Mouse (Mus musculus): ENCODE results near the gene Sf3a1. TPM values are rescaled to one million over a fixed set of nuclear protein-coding genes. Genes with fewer than 3 reads are reported as not detected.

Sf3a1 gene
- polyA plus RNA-seq, 1 experiment from 2014 or later = 71.4 TPM

DNA sequence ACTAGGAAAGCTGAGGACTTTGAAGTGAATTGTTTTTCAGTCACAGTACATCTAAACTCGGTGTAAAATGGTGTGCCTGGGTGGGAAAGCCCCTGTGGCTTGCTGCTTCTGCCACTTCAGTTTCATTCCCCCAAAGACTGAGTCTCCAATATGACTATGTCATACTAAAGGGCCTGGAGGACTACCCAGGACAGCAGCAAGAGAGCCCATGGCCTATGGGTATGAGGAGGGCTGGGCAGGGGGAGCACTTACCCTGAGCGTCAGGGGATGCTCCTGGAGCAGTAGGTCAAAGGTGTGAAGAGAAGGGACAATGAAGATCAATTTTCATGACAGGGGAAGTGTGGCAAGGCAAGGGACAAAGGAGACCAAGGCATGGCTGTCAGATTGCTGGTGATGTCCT, 21.2 kb upstream of the Sf3a1 start:
- peaks cover 13% of the 10 kb centered on the region for H3K4me1 ChIP-seq (replicated peaks)
- no peak overlapping the region for H3K27ac ChIP-seq
- no peak overlapping the region for H3K4me2 ChIP-seq
- H3K4me3 ChIP-seq (replicated peaks) = no peak overlapping the region
- no peaks in the 10 kb centered on the region for H3K9me3 ChIP-seq
- no peak for ATAC-seq (ENCODE audit: insufficient number of reproducible peaks, insufficient read depth, low FRiP score, low TSS enrichment, low read depth)
- no peak overlapping the region for H3K9ac ChIP-seq (replicated peaks)
- peaks cover 74% of the 10 kb centered on the region for H3K36me3 ChIP-seq
- H3K27me3 ChIP-seq = no peaks in the 10 kb centered on the region
- 58% methylated on average over 2 of the region's 2 CpGs for WGBS

DNA sequence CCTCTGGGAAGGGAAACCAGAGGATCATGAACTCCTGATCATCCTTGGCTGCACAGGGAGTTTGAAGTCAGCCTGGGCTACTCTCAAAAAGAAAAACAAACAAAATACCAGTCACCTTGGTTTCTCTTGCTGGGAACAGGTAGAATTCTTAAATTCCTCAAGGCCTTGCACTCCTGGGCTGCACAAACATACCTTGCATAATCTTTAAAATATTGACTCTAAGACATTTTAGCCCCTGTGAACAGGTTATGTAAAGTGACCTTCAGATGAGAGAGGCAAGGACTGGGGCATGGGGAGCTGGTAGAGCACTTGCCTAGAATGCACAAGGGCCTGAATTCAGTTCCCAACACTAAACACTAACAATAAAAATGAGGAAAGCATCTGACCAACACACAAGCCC, 18.6 kb upstream of the Sf3a1 start:
- peaks cover 89% of the 10 kb centered on the region for H3K36me3 ChIP-seq
- no peak overlapping the region for H3K27ac ChIP-seq
- no peak overlapping the region for H3K4me2 ChIP-seq
- no peak overlapping the region for H3K4me3 ChIP-seq (replicated peaks)
- no peak for ATAC-seq (ENCODE audit: insufficient number of reproducible peaks, insufficient read depth, low FRiP score, low TSS enrichment, low read depth)
- no peaks in the 10 kb centered on the region for H3K9me3 ChIP-seq
- H3K4me1 ChIP-seq (replicated peaks) = peaks cover 4% of the 10 kb centered on the region; the same call in 1 of the 2 replicates
- no peaks in the 10 kb centered on the region for H3K27me3 ChIP-seq
- H3K9ac ChIP-seq (replicated peaks) = no peak overlapping the region

DNA sequence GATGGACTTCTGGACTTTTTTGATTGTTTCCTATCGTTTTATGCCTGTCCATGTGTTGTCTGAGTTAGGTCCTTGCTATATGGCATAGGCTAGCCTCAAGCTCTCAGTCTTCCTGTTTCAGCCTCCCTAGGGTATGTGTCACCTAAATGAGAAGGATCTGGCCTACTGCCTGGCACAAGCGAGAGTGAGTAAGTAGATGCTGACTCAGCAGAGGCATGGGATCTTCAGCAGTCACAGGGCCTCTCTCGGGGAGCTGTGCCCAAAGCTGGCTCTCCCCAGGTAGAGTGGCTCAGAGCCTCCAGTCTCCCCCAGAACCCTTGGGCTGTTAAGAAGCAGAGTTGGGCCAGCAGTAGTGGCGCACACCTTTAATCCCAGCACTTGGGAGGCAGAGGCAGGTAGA, 17.8 kb upstream of the Sf3a1 start:
- Histone ChIP-seq H3K4me1 (replicated peaks) (no peaks in the 10 kb centered on the region), H3K36me3 (peaks cover 81% of the 10 kb centered on the region)
- WGBS = 87% methylated on average over 4 of the region's 4 CpGs

DNA sequence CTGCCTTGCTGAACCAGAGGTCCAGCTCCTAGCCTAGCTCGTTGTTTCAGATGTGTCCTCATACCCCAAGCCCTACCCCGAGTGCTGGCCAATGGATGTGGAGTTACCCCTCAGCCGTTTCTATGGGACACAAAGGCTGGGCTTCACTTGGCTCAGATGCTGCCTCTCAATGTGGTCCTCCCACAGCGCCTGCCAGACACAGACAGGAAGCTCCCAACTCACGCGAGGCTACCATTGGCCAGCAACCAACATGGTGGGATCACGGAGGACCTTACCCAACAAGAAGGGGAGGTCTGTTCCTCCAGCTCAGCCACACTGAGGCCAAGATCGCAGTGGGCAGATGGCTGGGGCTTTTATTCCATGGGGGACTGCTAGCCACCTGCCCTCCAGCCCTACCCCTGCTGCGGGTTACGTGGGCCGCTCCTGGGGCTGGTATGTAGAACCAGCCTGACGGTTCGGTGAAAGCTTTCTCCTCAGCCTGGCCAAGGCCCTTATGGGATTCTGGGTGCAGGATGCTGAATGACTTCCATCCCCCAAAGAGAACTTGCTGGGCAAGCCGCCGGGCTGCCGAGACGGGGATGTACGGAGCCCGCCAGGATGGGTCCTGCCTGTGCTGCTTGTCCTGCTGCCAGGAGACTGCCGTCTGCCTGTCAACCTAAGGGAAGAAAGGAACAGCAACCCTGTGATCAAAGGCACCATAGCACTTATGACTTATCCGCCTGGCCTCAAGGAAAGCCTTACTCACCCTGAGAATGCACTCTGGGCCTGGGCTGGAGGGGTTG, 16.7 kb upstream of the Sf3a1 start:
- no peak for ATAC-seq (ENCODE audit: insufficient number of reproducible peaks, insufficient read depth, low FRiP score, low TSS enrichment, low read depth)
- Histone ChIP-seq H3K27me3 (no peaks in the 10 kb centered on the region), H3K4me3 (replicated peaks) (no peak overlapping the region), H3K4me1 (replicated peaks) (no peaks in the 10 kb centered on the region), H3K9me3 (no peaks in the 10 kb centered on the region), H3K4me2 (no peak overlapping the region), H3K27ac (no peak overlapping the region), H3K36me3 (peaks cover 80% of the 10 kb centered on the region), H3K9ac (replicated peaks) (no peak overlapping the region)
- 87% methylated on average over 21 of the region's 21 CpGs for WGBS

More for the DNA sequence above, 17.8 kb upstream of the Sf3a1 start:
- no peak overlapping the region for H3K4me2 ChIP-seq
- no peaks in the 10 kb centered on the region for H3K27me3 ChIP-seq
- no peaks in the 10 kb centered on the region for H3K9me3 ChIP-seq
- no peak overlapping the region for H3K9ac ChIP-seq (replicated peaks)
- no peak overlapping the region for H3K27ac ChIP-seq
- ATAC-seq (ENCODE audit: insufficient number of reproducible peaks, insufficient read depth, low FRiP score, low TSS enrichment, low read depth) = no peak
- no peak overlapping the region for H3K4me3 ChIP-seq (replicated peaks)

DNA sequence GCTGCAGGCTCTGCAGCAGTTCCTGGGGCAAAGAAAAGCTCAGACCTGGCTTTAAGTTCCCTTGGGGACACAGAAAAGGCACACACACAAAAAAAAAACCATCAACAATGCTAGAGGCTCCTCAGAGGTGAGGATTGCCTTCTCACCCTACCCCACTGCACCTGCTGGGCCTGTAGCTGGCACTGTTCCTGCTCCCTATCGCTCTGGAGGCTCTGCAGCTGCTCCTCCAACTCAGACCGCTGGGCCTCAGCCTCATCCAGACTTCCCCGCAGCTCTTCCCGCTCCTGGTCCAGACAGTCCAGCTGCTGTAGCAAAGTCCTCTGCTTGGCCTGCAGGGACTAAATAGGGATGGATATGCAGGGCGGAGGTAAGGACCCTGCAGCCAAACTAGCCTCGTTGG, 13.8 kb upstream of the Sf3a1 start:
- H3K9ac ChIP-seq (replicated peaks) = 0 out of 2 replicates have a peak overlapping the region, but pooled peaks have one; percentile 27
- H3K4me1 ChIP-seq (replicated peaks) = no peaks in the 10 kb centered on the region
- no peaks in the 10 kb centered on the region for H3K27me3 ChIP-seq
- ATAC-seq (ENCODE audit: insufficient number of reproducible peaks, insufficient read depth, low FRiP score, low TSS enrichment, low read depth) = no peak
- WGBS = 81% methylated on average over 6 of the region's 6 CpGs
- H3K36me3 ChIP-seq = peaks cover 59% of the 10 kb centered on the region
- no peaks in the 10 kb centered on the region for H3K9me3 ChIP-seq
- no peak overlapping the region for H3K4me3 ChIP-seq (replicated peaks)
- no peak overlapping the region for H3K4me2 ChIP-seq
- H3K27ac ChIP-seq = no peak overlapping the region

DNA sequence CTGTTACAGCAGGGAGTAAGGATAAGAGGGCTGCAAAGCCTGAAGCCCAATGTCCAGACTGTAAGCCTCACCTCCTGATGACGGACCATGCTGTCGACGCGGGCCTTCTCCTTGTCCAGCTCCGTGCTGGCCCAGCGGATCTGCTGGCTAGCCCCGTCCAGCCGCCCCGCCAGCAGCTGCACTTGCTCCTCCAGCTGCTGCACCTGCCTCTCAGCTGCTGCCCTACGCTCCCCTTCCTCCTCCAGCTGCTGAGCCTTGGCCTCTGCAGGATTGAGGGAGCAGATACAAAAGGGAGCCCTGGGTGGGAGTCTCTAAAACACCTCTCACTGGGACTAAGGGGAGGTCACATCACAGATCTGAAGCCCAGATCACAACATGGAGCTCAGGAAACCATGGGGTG, 13.1 kb upstream of the Sf3a1 start:
- Histone ChIP-seq H3K9me3 (no peaks in the 10 kb centered on the region), H3K4me2 (no peak overlapping the region), H3K27ac (no peak overlapping the region), H3K4me1 (replicated peaks) (no peaks in the 10 kb centered on the region), H3K4me3 (replicated peaks) (no peak overlapping the region), H3K36me3 (peaks cover 55% of the 10 kb centered on the region), H3K27me3 (no peaks in the 10 kb centered on the region), H3K9ac (replicated peaks) (no peak overlapping the region)
- ATAC-seq (ENCODE audit: insufficient number of reproducible peaks, insufficient read depth, low FRiP score, low TSS enrichment, low read depth) = no peak
- 79% methylated on average over 10 of the region's 10 CpGs for WGBS

DNA sequence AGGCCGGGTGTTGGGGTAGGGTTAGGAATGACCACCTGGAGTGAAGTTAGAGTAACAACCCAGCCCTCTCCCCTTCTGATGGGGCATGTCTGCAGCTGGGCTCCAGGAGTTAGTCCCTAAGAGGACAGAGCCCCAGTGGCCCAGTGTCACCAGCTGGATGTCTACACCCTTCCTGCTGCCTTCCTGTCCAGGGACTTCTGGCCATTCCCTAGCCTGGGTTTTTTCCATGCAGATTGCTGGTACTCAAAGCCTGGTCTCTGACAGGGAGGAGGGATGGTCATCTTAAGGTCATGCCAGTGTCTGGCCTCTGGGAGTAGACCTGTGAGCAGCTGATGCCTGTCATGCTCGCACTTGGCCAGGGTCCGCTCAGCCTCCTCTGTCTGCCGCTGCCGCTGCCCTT, 12.0 kb upstream of the Sf3a1 start:
- Histone ChIP-seq H3K4me2 (no peak overlapping the region), H3K9ac (replicated peaks) (no peak overlapping the region), H3K4me3 (replicated peaks) (no peak overlapping the region), H3K27ac (no peak overlapping the region), H3K9me3 (no peaks in the 10 kb centered on the region), H3K36me3 (peaks cover 44% of the 10 kb centered on the region), H3K4me1 (replicated peaks) (no peaks in the 10 kb centered on the region), H3K27me3 (no peaks in the 10 kb centered on the region)
- no peak for ATAC-seq (ENCODE audit: insufficient number of reproducible peaks, insufficient read depth, low FRiP score, low TSS enrichment, low read depth)
- WGBS = 88% methylated on average over 5 of the region's 5 CpGs

DNA sequence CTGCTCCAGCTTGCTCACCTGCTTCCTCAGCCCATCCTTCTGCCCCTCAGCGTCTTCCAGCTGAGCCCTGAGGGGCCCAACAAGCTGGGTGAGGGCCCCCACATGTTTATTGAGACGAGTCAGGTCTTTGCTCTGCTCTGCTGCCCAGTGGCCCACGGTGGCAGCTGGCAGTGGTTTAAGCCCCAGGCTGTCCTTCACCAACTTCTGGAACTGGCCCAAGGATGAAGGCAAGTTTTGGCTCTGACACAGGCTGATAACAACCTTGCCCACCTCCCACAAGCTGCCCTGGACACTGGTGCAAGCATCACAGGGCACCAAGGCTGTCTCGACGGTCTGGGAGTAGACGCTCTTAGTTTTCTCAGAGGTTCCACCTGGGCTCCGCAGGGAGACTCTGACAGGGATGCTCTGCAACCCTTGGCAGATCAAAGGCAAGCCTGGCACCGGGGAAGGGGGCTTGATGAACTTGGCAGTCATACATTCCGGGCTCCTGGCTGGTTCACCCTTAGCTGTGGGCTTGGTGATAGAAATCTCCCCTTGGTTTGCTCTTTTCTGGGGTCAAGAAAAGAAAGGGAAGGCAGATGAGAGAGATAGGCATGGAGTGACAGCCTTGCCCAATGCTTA, 11.5 kb upstream of the Sf3a1 start:
- no peaks in the 10 kb centered on the region for H3K27me3 ChIP-seq
- ATAC-seq (ENCODE audit: insufficient number of reproducible peaks, insufficient read depth, low FRiP score, low TSS enrichment, low read depth) = no peak
- no peak overlapping the region for H3K9ac ChIP-seq (replicated peaks)
- H3K27ac ChIP-seq = no peak overlapping the region
- H3K4me1 ChIP-seq (replicated peaks) = no peaks in the 10 kb centered on the region
- no peak overlapping the region for H3K4me2 ChIP-seq
- H3K9me3 ChIP-seq = no peaks in the 10 kb centered on the region
- WGBS = 82% methylated on average over 9 of the region's 9 CpGs
- no peak overlapping the region for H3K4me3 ChIP-seq (replicated peaks)
- peaks cover 39% of the 10 kb centered on the region for H3K36me3 ChIP-seq

DNA sequence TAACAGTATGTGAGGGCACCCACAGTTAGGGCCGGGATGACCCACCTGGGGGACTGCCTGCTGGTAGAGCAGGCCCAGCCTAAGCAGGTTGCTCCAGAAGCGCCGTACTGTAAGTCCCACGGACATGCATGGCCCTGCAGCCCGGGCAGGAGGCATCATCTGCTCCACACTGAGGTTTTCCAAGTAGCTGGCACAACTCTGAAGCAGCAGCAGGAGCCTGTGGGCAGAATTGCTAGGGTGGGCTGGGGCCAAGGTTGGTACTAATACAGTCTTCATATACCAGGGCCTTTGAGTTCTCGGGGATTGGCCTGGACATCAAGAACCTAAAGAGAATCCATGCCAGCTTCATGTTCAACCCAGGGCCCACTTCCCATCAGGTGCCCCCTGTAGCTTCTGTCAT, 10.3 kb upstream of the Sf3a1 start:
- 89% methylated on average over 6 of the region's 6 CpGs for WGBS
- no peak for ATAC-seq (ENCODE audit: insufficient number of reproducible peaks, insufficient read depth, low FRiP score, low TSS enrichment, low read depth)
- Histone ChIP-seq H3K9ac (replicated peaks) (no peak overlapping the region), H3K27ac (no peak overlapping the region), H3K4me3 (replicated peaks) (no peak overlapping the region), H3K36me3 (peaks cover 27% of the 10 kb centered on the region; the same call in 1 of the 2 replicates), H3K9me3 (no peaks in the 10 kb centered on the region), H3K4me1 (replicated peaks) (no peaks in the 10 kb centered on the region), H3K27me3 (no peaks in the 10 kb centered on the region), H3K4me2 (no peak overlapping the region)

DNA sequence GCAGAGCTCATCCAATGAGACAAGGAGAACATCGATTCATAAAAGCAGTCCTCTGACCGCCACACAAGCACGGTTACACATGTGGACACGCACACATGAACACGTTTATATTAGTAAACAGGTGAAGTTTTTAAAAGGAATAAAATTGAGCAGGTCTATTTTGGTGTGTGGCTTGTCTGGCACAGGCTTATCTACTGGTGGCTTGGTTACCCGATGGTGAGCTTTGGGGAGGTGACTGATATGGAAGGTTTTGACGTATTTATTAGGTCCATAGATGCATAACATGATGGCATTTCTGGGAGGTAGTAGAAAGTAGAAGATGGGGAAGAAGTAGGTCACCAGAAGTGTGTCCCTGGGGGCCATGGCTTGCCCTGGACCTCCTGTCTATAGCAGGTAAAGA, 6.5 kb upstream of the Sf3a1 start:
- ATAC-seq (ENCODE audit: insufficient number of reproducible peaks, insufficient read depth, low FRiP score, low TSS enrichment, low read depth) = no peak
- H3K4me2 ChIP-seq = no peak overlapping the region
- no peaks in the 10 kb centered on the region; the same call in 1 of the 2 replicates for H3K4me1 ChIP-seq (replicated peaks)
- no peaks in the 10 kb centered on the region for H3K27me3 ChIP-seq
- 93% methylated on average over 7 of the region's 7 CpGs for WGBS
- no peak overlapping the region for H3K4me3 ChIP-seq (replicated peaks)
- no peaks in the 10 kb centered on the region for H3K9me3 ChIP-seq
- peaks cover 8% of the 10 kb centered on the region; the same call in 1 of the 2 replicates for H3K36me3 ChIP-seq
- no peak overlapping the region for H3K9ac ChIP-seq (replicated peaks)
- no peak overlapping the region for H3K27ac ChIP-seq

DNA sequence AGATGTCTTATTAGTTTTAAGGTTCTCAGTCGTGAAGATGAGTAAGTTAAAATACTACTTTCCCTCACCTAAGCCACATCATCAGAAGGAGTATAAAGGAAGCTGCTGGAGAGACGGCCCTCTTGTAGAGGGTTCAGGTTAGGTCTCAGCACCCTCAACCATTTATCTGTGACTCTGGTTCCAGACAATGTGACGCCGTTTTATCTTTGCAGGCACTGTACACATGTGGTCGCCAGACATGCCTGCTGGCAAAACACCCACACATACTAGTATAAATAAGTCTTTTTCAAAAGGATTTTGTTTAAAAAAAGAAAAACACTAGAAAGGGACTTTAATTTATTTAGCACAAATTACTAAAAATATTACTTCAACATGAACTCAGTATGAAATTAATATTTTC, 4.5 kb upstream of the Sf3a1 start:
- WGBS = 59% methylated on average over 5 of the region's 5 CpGs
- Histone ChIP-seq H3K36me3 (0 out of 2 replicates have a peak, but pooled peaks cover 3% of the 10 kb centered on the region), H3K9ac (replicated peaks) (no peak overlapping the region), H3K9me3 (no peaks in the 10 kb centered on the region), H3K27me3 (no peaks in the 10 kb centered on the region), H3K4me2 (no peak overlapping the region), H3K4me3 (replicated peaks) (no peak overlapping the region), H3K4me1 (replicated peaks) (peaks cover 8% of the 10 kb centered on the region), H3K27ac (no peak overlapping the region)
- no peak for ATAC-seq (ENCODE audit: insufficient number of reproducible peaks, insufficient read depth, low FRiP score, low TSS enrichment, low read depth)
